Mouse (Mus musculus): ENCODE measurements around the gene Polr3h.
A peak's percentile ranks its signal among the peaks of the same experiment; 100 is the strongest.

DNA sequence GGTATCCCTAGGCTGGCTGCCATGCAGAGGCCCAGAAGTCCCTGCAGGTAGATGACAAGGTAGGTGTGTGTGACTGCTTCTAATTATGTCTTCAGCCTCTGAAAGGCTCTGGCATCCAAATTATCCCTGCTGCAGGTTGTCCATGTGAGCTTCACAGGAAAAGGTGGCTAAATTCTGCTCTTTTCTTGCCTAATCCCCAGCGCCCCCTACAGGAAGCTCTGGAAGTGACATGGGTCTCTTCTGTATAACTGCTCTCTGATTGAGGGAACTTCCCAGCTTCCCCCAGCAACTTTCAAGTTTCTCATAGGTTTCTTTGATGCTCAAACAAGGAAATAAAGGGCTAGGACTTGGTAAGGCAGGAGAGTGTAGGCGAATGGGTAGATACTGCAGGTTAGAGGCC lies 21.1 kb downstream of the Polr3h start:
- TF ChIP-seq EP300 (IDR thresholded peaks at IDR 0.05; ENCODE audit: low read depth) (no peak), CTCF (IDR thresholded peaks at IDR 0.05; ENCODE audit: low read depth) (peak; percentile 87)
